22 mouse cellular contexts compared by ENCODE assay signal in genomic region chr14:60152373-60152772, GRCm38 (mm10).
"Had no signal": no experiment of that assay in that cellular context is flagged by ENCODE, and none has a peak within 500 bp of the region (broad histone marks: within the 10 kb centered on the region; RNA-seq: fewer than 3 reads in every experiment).

No protein-coding gene starts in this region.

- H3K9me3 ChIP-seq: kidney, embryonic 15.5 days; limb, embryonic 12.5 days; limb, embryonic 15.5 days; midbrain, embryonic 12.5 days; midbrain, embryonic 15.5 days; neural tube, embryonic 12.5 days; neural tube, embryonic 15.5 days; stomach, embryonic 15.5 days had no signal

- H3K4me3 ChIP-seq: kidney, embryonic 15.5 days; limb, embryonic 12.5 days; limb, embryonic 15.5 days; midbrain, embryonic 12.5 days; midbrain, embryonic 15.5 days; neural tube, embryonic 12.5 days; neural tube, embryonic 15.5 days; stomach, embryonic 15.5 days had no signal

- H3K4me1 ChIP-seq: kidney, embryonic 15.5 days; limb, embryonic 12.5 days; limb, embryonic 15.5 days; midbrain, embryonic 12.5 days; midbrain, embryonic 15.5 days; neural tube, embryonic 12.5 days; neural tube, embryonic 15.5 days; stomach, embryonic 15.5 days had no signal

- ATAC-seq: liver, postnatal 0 days; lung, postnatal 0 days; midbrain, embryonic 15.5 days had no signal

- H3K4me2 ChIP-seq: kidney, embryonic 15.5 days; limb, embryonic 12.5 days; limb, embryonic 15.5 days; liver, embryonic 11.5 days; lung, embryonic 14.5 days; midbrain, embryonic 12.5 days; midbrain, embryonic 15.5 days; neural tube, embryonic 12.5 days; neural tube, embryonic 15.5 days; stomach, embryonic 15.5 days had no signal

- H3K36me3 ChIP-seq: kidney, embryonic 15.5 days; limb, embryonic 12.5 days; limb, embryonic 15.5 days; midbrain, embryonic 12.5 days; midbrain, embryonic 15.5 days; neural tube, embryonic 12.5 days; neural tube, embryonic 15.5 days; stomach, embryonic 15.5 days had no signal

- DNase-seq: kidney, adult 11 months; kidney, adult 8-10 months; kidney, postnatal 36 days; left cerebral cortex, postnatal 4 days; liver, postnatal 0 days; lung, embryonic 14.5 days; right cerebral cortex, adult 18-20 months; right cerebral cortex, postnatal 25 days; spleen, adult 18-20 months; thymus, postnatal 25 days had no signal

- H3K27me3 ChIP-seq: kidney, embryonic 15.5 days; limb, embryonic 12.5 days; limb, embryonic 15.5 days; midbrain, embryonic 12.5 days; midbrain, embryonic 15.5 days; neural tube, embryonic 12.5 days; neural tube, embryonic 15.5 days; stomach, embryonic 15.5 days had no signal

- H3K27ac ChIP-seq: kidney, embryonic 15.5 days; limb, embryonic 12.5 days; limb, embryonic 15.5 days; liver, embryonic 14.5 days; macrophage; midbrain, embryonic 12.5 days; midbrain, embryonic 15.5 days; neural tube, embryonic 12.5 days; neural tube, embryonic 15.5 days; stomach, embryonic 15.5 days had no signal

- H3K9ac ChIP-seq: kidney, embryonic 15.5 days; limb, embryonic 12.5 days; limb, embryonic 15.5 days; liver, embryonic 14.5 days; liver, postnatal 0 days; lung, embryonic 14.5 days; midbrain, embryonic 12.5 days; midbrain, embryonic 15.5 days; neural tube, embryonic 12.5 days; neural tube, embryonic 15.5 days; stomach, embryonic 15.5 days had no signal
